Mouse (Mus musculus): ENCODE results near the gene Ppp1r37.

- TF ChIP-seq POLR2A (IDR thresholded peaks at IDR 0.05; ENCODE audit: borderline replicate concordance, low read depth, low read length) (no peak), CTCF (IDR thresholded peaks at IDR 0.05; ENCODE audit: low read depth, low read length) (peak; percentile 62)
These were observed 59.3 kb downstream of the Ppp1r37 start for GRCm38 (mm10) chr7:19503481-19504068.
